Mouse (Mus musculus) adrenal gland, adult 8-10 months (tissue): ENCODE results near the gene Ddt. TPM values are rescaled to one million over a fixed set of nuclear protein-coding genes. Genes with fewer than 3 reads are reported as not detected.
"Not testable (repeated sequence)": the region's sequence is repeated elsewhere in the genome, so short reads cannot be mapped to it uniquely, and the experiment has no call there.

ENCODE experiments used
- DNase-seq: peaks from one replicate; pipeline ENCODE4 v3.0.0; 2022
- total RNA-seq, 4 experiments: library from RNA; stranded (reverse); gene quantifications; 2 replicates each; pipeline ENCODE4 v1.2.4; 2022

The Ddt gene
- total RNA-seq, 4 experiments from 2014 or later, result 85.8 to 143 (median 110) TPM

DNA sequence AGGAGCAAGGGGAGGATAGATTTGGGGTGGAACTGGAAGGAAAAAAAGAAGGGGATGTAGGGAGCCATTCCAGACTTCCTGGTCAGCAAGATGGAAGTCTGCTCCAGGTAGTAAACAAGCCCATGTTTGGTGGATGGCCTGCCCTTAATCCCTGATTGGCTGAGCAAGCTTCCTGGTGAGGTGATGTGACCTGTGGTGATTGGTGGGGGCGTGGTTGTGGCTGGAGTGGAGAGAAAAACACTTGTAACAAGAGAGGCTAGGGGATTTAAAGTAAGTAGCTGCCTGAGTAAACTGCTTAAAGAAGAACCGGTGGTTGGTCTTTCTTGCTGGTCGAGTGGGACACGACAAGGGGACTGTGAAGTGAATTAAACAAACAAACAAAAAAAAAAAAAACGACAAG, 5.5 kb downstream of the Ddt start:
- not testable (repeated sequence) for DNase-seq

GRCm38 (mm10) chr10:75766856-75767255, 6.4 kb downstream of the Ddt start:
- DNase-seq, result no peak

DNA sequence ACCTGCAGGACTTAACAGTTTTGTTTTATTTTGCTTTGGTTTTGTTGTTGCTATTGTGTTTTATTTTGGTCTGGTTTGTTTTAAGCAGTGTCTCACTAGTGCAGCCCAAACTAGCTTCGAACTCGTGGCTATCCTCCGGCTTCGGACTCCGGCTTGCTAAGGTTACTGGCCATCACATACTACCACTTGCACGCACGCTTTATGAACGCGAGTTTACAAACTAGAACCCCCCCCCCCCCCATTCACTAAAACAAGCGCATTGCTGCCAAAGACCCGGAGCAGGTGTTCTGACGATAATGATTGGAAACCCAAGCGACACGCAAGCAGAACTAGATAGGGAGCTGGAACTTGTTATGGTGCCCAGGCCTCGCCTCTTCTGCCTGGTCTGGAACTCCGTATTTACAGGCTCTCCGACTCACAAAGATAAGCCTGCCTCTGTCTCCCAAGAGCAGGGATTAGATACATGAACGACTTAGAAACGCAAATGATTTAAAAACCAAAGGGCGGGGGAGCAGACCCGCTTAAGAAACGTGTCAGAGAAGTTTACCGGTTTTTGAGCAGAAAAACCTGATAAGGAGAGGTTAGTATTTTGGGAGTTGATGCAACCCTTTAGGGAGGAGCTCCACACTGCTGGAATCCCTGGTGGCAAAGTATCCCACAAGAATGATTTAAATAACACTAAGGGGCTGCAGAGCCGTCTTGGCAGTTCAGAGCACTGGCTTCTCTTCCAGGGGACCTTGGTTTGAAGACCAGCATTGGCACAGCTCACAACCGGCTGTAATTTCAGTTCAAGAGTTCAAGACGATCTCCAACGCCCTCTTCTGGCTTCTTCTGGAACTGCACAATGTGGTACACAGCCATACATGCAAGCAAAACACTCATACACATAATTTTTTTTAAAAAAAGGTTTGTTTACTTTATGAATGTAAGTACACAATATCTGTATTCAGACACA, 8.4 kb downstream of the Ddt start:
- peak; percentile 43 for DNase-seq

DNA sequence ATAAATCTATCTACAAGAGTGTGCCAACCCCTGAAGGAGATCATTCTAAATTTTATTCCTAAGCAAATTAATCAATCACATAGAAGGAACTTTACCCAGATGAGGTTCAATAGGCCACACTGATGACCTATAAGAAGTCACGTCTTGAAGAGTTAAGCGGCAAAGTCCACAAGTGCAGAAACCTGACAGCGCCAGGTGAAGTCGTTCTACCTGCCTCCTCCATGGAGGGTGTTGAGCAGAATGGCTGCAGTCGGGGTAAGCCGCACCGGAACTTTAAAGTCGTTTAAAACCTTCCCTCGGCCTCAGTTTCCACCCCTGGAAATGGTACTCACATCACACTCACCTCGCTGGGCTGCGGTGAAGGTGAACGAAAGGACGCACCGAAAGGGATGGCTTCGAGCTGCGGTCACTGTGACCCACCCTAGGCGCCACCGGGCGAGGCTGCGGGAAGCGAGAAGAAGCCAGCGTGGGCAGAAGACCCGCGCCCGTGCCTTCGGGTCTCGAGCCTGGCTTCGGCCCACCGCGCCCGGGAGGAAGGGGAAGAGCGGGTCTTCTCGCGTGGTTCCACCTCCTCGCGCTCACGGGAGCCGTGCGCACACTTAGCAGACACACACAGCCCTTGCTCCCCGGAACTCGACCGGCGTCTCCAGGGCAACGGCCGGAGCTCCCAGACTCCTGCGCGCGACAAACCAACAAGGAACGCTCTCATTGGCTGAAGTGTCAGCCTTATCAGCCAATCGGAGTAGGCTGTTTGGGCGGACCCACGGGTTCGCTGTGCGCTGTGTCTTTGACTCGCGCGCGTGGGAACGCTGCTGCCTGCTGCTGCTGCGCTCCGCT, 9.3 kb downstream of the Ddt start, which contains the start of gene Cabin1:
Cabin1 (minus strand) TSS at position 660 of the 837 bp plus-strand sequence.
- peak; percentile 97 for DNase-seq

DNA sequence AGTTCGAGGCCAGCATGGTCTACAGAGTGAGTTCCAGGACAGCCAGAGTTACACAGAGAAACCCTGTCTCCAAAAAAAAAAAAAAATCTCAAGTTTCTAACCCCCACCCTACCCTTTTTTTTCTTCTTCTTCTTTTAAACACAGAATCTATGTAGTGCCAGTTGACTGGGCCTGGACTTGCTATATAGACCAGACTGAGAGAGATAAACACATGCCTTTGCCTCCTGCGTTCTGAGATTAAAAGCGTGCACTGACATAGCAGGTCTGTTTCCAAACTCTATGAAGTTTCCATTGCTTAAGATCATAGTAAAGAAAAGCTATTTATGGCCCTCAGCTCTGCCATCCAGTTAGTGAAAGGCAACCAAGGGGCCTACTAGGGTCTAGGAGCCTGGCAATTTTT, 10.8 kb downstream of the Ddt start:
- no peak for DNase-seq

GRCm38 (mm10) chr10:75760311-75760710, 12.9 kb downstream of the Ddt start:
- DNase-seq, result no peak

DNA sequence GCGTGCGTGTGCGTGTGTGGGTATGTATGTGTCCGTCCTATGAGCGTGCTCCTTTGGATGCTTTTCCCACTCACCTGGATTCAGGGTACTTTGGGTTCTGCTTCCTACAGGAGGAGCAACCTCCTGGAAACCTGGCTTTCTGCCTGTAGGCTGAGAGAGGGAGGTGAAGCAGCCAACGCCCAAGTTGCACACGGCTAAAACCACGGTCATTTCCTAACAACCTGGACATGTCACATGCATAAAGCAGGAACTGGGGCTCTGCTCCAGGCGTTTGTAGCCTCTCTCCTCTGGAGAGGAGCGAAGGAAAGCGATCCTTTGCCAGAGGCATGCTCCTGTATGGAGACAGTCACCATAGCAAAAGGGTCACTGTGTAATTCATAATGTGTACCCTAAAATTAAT, 16.5 kb downstream of the Ddt start:
- DNase-seq, result no peak

DNA sequence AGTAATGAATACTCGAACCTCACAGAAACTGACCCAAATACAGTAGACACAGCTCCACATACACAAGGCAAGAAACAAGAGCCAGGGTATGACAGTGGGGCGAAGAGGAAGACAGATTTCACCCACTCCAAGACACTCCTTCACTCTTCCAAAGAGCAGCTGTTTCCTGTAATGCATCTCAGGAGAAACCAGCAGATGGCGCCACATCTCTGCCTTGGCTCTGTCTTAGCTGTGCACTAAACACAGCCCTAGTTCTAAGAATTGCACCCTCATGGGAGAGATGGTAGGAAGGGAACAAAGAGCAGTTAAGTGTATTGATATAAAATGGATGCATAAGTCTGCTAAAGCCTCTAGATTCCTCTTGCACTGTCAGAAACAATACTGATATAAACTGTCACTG, 29.2 kb downstream of the Ddt start:
- peak; percentile 39 for DNase-seq

DNA sequence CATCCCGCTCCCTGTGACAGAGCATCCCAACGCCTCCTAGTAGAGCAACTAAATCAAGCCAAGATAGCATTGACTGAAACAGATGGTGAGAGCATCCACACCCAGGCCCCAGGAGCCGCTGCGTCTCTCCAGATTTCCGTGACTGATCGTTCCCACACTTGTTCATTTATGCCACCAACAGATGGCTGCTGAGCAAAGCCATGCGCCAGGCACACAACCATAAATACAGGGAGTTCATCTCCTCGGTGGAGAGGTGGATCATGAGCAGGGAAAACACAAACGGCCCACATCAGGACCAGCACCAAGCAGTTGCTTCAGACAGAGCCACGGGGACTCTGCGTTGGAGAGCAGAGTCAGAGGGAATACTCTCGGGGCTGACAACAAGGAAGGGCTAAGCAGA, 29.8 kb downstream of the Ddt start:
- DNase-seq, result no peak

DNA sequence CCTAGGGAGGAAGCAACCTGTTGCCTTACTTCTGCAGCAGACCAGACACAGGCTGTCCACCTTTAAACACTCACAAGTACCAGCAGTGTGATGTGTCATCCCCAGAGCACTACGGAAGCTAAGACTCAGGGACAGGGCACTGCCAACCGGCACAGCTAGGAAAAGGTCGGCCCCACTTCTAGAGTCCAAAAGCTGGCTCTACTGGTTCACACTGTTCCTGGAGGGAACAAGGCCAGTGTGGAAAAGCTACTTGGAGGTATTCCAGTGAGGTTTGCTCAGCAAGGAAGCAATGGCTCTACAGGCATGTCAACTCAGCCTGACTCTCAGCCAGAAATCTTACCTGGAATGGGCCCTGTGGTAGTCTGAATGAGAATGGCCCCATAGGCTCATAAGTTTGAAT, 32.3 kb downstream of the Ddt start:
- no peak for DNase-seq

DNA sequence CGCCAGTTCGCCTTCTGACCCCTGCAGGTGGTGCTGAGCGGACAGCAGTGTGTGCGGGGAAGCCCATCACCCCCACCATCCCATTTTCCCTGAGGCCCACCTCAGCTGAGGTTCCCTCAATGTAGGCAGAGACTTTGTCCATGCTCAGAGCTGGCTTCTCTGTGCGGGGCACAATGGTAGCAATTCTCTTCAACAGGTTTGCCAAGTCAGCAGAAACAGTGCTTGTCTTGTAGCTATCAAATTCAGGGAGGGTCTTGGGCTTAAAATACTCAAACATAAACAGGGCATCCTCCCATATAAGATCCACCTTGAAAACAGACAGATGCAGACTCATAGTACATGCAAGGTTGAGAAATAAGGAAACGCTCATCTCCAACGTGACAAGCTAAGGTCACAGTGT, 47.8 kb downstream of the Ddt start:
- DNase-seq, result no peak

Other genes starting within 250 kb of the Ddt start
- gene Lrrc75b, start 213.1 kb downstream of the Ddt start, total RNA-seq, result under 1 TPM; 0.19 to 0.37 (median 0.26) TPM
- gene Ggt1, start 211.8 kb downstream of the Ddt start, total RNA-seq, result under 1 TPM in 2 of 4 experiments, not detected in 2; 0.40 to 0.42 TPM
- 1 to 10 TPM; 4.2 to 9.6 (median 5.7) TPM for gene Ggt5, start 184.1 kb downstream of the Ddt start, total RNA-seq
- gene Susd2, start 129.4 kb downstream of the Ddt start, total RNA-seq, result 10 to 100 TPM in 2 of 4 experiments, 1 to 10 TPM in 2; 9.4 to 15.1 (median 11.5) TPM
- gene Cabin1, start 9.1 kb downstream of the Ddt start, total RNA-seq, result 10 to 100 TPM; 35.7 to 69.0 (median 43.8) TPM
- gene Gm20441, start 7.5 kb upstream of the Ddt start, total RNA-seq, result not detected
- 10 to 100 TPM; 28.7 to 37.8 (median 34.4) TPM for gene Gstt3, start 8.0 kb upstream of the Ddt start, total RNA-seq
- 10 to 100 TPM; 49.4 to 80.4 (median 66.3) TPM for gene Gstt1, start 25.2 kb upstream of the Ddt start, total RNA-seq
- gene Gstt4, start 49.1 kb upstream of the Ddt start, total RNA-seq, result not detected
- 10 to 100 TPM; 25.4 to 67.6 (median 45.9) TPM for gene Gstt2, start 64.0 kb upstream of the Ddt start, total RNA-seq
- 100 to 1,000 TPM; 253 to 280 (median 275) TPM for gene Mif, start 86.8 kb upstream of the Ddt start, total RNA-seq
- gene Derl3, start 120.0 kb upstream of the Ddt start, total RNA-seq, result 1 to 10 TPM; 1.2 to 2.6 (median 1.6) TPM
- 100 to 1,000 TPM in 1 of 4 experiments, 10 to 100 TPM in 3; 73.2 to 105 (median 85.1) TPM for gene Smarcb1, start 148.2 kb upstream of the Ddt start, total RNA-seq
- gene Chchd10, start 159.7 kb upstream of the Ddt start, total RNA-seq, result 100 to 1,000 TPM; 741 to 924 (median 745) TPM
- 10 to 100 TPM in 2 of 4 experiments, 1 to 10 TPM in 2; 7.7 to 21.1 (median 13.2) TPM for gene Mmp11, start 163.1 kb upstream of the Ddt start, total RNA-seq
- 1 to 10 TPM in 3 of 4 experiments, under 1 TPM in 1; 0.83 to 2.8 (median 1.3) TPM for gene Gm867, start 167.3 kb upstream of the Ddt start, total RNA-seq
- gene Vpreb3, start 169.6 kb upstream of the Ddt start, total RNA-seq, result under 1 TPM in 1 of 4 experiments, not detected in 3; 0.65 TPM
- not detected for gene Gm5134, start 181.1 kb upstream of the Ddt start, total RNA-seq